Mouse (Mus musculus): Measurements from ENCODE around the gene Adgrb3. TPM values are rescaled to one million over a fixed set of nuclear protein-coding genes. Genes with fewer than 3 reads are reported as not detected.
"Not testable (repeated sequence)": the region's sequence is repeated elsewhere in the genome, so short reads cannot be mapped to it uniquely, and the experiment has no call there.

Gene Adgrb3
- total and polyA plus RNA-seq, 2 experiments from 2014 or later = 0.07 to 2.9 TPM

GRCm38 (mm10) chr1:25682118-25682517 is 147.4 kb downstream of the Adgrb3 start:
- no peaks in the 10 kb centered on the region for H3K36me3 ChIP-seq (replicated peaks; ENCODE audit: control insufficient read depth, insufficient read depth, low read length)
- 59% methylated on average over 3 of the region's 3 CpGs for WGBS
- ATAC-seq (ENCODE audit: insufficient read depth, low read depth) = no peak

DNA sequence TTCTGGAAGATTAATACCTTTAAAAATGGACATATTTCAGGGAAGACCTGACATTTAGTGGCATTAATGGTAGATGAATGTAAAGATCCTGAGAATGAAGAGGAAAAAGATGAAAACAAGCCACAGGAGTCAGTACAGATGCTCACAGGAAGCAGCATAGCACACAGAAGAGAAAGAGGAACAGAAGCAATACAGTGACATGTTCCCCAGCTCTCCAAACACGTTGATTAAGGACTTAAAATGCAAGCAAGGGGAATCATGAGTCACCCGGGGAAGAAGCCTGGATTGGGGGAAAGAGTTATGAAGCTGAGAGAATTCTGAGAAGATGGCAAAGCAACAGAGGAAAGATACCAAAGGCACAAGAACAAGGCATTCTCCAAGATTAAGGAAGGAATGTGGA is 149.9 kb downstream of the Adgrb3 start:
- Histone ChIP-seq H3K27me3 (ENCODE audit: control insufficient read depth, insufficient read depth, low read length) (no peaks in the 10 kb centered on the region), H3K27ac (ENCODE audit: low read depth) (no peak overlapping the region), H3K36me3 (replicated peaks; ENCODE audit: control insufficient read depth, insufficient read depth, low read length) (no peaks in the 10 kb centered on the region), H3K4me2 (ENCODE audit: low read depth, low read length) (no peak overlapping the region), H3K4me1 (ENCODE audit: control insufficient read depth, insufficient read depth) (no peaks in the 10 kb centered on the region), H3K9me3 (replicated peaks; ENCODE audit: control insufficient read depth, low read length) (no peaks in the 10 kb centered on the region), H3K9ac (replicated peaks; ENCODE audit: low read depth, low read length) (no peak overlapping the region), H3K4me3 (ENCODE audit: low read depth, low read length) (no peak overlapping the region)
- WGBS = 39% methylated on average over 2 of the region's 2 CpGs
- no peak for ATAC-seq (ENCODE audit: insufficient read depth, low read depth)
- TF ChIP-seq CTCF (IDR thresholded peaks at IDR 0.05; ENCODE audit: low read depth) (no peak), EP300 (IDR thresholded peaks at IDR 0.05; ENCODE audit: low read depth) (no peak)
- DNase-seq (ENCODE audit: low spot score) = no peak

More at GRCm38 (mm10) chr1:25682118-25682517, 147.4 kb downstream of the Adgrb3 start:
- Histone ChIP-seq H3K4me2 (ENCODE audit: low read depth, low read length) (no peak overlapping the region), H3K4me1 (ENCODE audit: control insufficient read depth, insufficient read depth) (no peaks in the 10 kb centered on the region), H3K27me3 (ENCODE audit: control insufficient read depth, insufficient read depth, low read length) (no peaks in the 10 kb centered on the region), H3K9me3 (replicated peaks; ENCODE audit: control insufficient read depth, low read length) (no peaks in the 10 kb centered on the region), H3K9ac (replicated peaks; ENCODE audit: low read depth, low read length) (no peak overlapping the region), H3K27ac (ENCODE audit: low read depth) (no peak overlapping the region), H3K4me3 (ENCODE audit: low read depth, low read length) (no peak overlapping the region)
- DNase-seq (ENCODE audit: low spot score) = no peak
- TF ChIP-seq CTCF (IDR thresholded peaks at IDR 0.05; ENCODE audit: low read depth) = no peak
- no peak for TF ChIP-seq EP300 (IDR thresholded peaks at IDR 0.05; ENCODE audit: low read depth)

GRCm38 (mm10) chr1:25652717-25653116 is 176.8 kb downstream of the Adgrb3 start:
- 93% methylated on average over 1 of the region's 1 CpGs for WGBS
- Histone ChIP-seq H3K27ac (ENCODE audit: low read depth) (no peak overlapping the region), H3K36me3 (replicated peaks; ENCODE audit: control insufficient read depth, insufficient read depth, low read length) (no peaks in the 10 kb centered on the region), H3K4me2 (ENCODE audit: low read depth, low read length) (no peak overlapping the region), H3K4me1 (ENCODE audit: control insufficient read depth, insufficient read depth) (no peaks in the 10 kb centered on the region), H3K9ac (replicated peaks; ENCODE audit: low read depth, low read length) (no peak overlapping the region), H3K4me3 (ENCODE audit: low read depth, low read length) (no peak overlapping the region), H3K9me3 (replicated peaks; ENCODE audit: control insufficient read depth, low read length) (no peaks in the 10 kb centered on the region), H3K27me3 (ENCODE audit: control insufficient read depth, insufficient read depth, low read length) (no peaks in the 10 kb centered on the region)
- TF ChIP-seq EP300 (IDR thresholded peaks at IDR 0.05; ENCODE audit: low read depth) (no peak), CTCF (IDR thresholded peaks at IDR 0.05; ENCODE audit: low read depth) (no peak)
- DNase-seq (ENCODE audit: low spot score) (no peak), ATAC-seq (ENCODE audit: insufficient read depth, low read depth) (no peak)

- WGBS = 73% methylated on average over 5 of the region's 5 CpGs
- Histone ChIP-seq H3K4me2 (ENCODE audit: low read depth, low read length) (no peak overlapping the region), H3K27me3 (ENCODE audit: control insufficient read depth, insufficient read depth, low read length) (no peaks in the 10 kb centered on the region), H3K9me3 (replicated peaks; ENCODE audit: control insufficient read depth, low read length) (no peaks in the 10 kb centered on the region), H3K4me1 (ENCODE audit: control insufficient read depth, insufficient read depth) (no peaks in the 10 kb centered on the region), H3K4me3 (ENCODE audit: low read depth, low read length) (no peak overlapping the region), H3K27ac (ENCODE audit: low read depth) (no peak overlapping the region), H3K36me3 (replicated peaks; ENCODE audit: control insufficient read depth, insufficient read depth, low read length) (no peaks in the 10 kb centered on the region), H3K9ac (replicated peaks; ENCODE audit: low read depth, low read length) (no peak overlapping the region)
- TF ChIP-seq CTCF (IDR thresholded peaks at IDR 0.05; ENCODE audit: low read depth) = no peak
- TF ChIP-seq EP300 (IDR thresholded peaks at IDR 0.05; ENCODE audit: low read depth) = no peak
- DNase-seq (ENCODE audit: low spot score) (no peak), ATAC-seq (ENCODE audit: insufficient read depth, low read depth) (no peak)
Measured at GRCm38 (mm10) chr1:25644256-25644655, 185.3 kb downstream of the Adgrb3 start.

- Histone ChIP-seq H3K9me3 (replicated peaks; ENCODE audit: control insufficient read depth, low read length) (no peaks in the 10 kb centered on the region), H3K9ac (replicated peaks; ENCODE audit: low read depth, low read length) (no peak overlapping the region), H3K36me3 (replicated peaks; ENCODE audit: control insufficient read depth, insufficient read depth, low read length) (no peaks in the 10 kb centered on the region), H3K4me3 (ENCODE audit: low read depth, low read length) (no peak overlapping the region), H3K27me3 (ENCODE audit: control insufficient read depth, insufficient read depth, low read length) (no peaks in the 10 kb centered on the region), H3K27ac (ENCODE audit: low read depth) (no peak overlapping the region), H3K4me2 (ENCODE audit: low read depth, low read length) (no peak overlapping the region), H3K4me1 (ENCODE audit: control insufficient read depth, insufficient read depth) (no peaks in the 10 kb centered on the region)
- ATAC-seq (ENCODE audit: insufficient read depth, low read depth) = no peak
- no peak for TF ChIP-seq EP300 (IDR thresholded peaks at IDR 0.05; ENCODE audit: low read depth)
- no peak for TF ChIP-seq CTCF (IDR thresholded peaks at IDR 0.05; ENCODE audit: low read depth)
- WGBS = 53% methylated on average over 4 of the region's 4 CpGs
- no peak for DNase-seq (ENCODE audit: low spot score)
Measured at GRCm38 (mm10) chr1:25621458-25621857, 208.0 kb downstream of the Adgrb3 start.

DNA sequence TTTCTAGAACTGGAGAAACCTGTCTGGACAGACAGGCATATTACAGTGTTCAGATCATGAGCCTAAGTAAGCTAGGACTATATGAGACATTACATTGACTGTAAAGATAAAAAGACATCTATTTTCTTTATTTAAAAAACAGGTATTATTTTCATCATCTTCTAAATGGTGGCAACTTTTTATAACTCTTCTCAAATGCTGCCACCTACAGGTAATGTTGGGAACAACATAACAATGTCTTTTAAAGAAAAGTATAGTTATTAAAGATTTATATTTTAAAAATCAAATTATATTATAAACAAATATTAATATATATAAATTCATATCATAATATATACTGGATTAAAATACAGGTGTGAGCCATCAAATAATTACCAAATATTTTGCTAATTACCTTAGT is 212.6 kb downstream of the Adgrb3 start:
- H3K9ac ChIP-seq (replicated peaks; ENCODE audit: low read depth, low read length) = no peak overlapping the region
- H3K9me3 ChIP-seq (replicated peaks; ENCODE audit: control insufficient read depth, low read length) = no peaks in the 10 kb centered on the region
- ATAC-seq (ENCODE audit: insufficient read depth, low read depth) = no peak
- no peak overlapping the region for H3K27ac ChIP-seq (ENCODE audit: low read depth)
- H3K4me3 ChIP-seq (ENCODE audit: low read depth, low read length) = no peak overlapping the region
- no peaks in the 10 kb centered on the region for H3K27me3 ChIP-seq (ENCODE audit: control insufficient read depth, insufficient read depth, low read length)
- TF ChIP-seq CTCF (IDR thresholded peaks at IDR 0.05; ENCODE audit: low read depth) (peak; percentile 33; the same call in 1 of the 2 replicates), EP300 (IDR thresholded peaks at IDR 0.05; ENCODE audit: low read depth) (no peak)
- no peaks in the 10 kb centered on the region for H3K4me1 ChIP-seq (ENCODE audit: control insufficient read depth, insufficient read depth)
- DNase-seq (ENCODE audit: low spot score) = no peak
- no peak overlapping the region for H3K4me2 ChIP-seq (ENCODE audit: low read depth, low read length)
- H3K36me3 ChIP-seq (replicated peaks; ENCODE audit: control insufficient read depth, insufficient read depth, low read length) = no peaks in the 10 kb centered on the region

GRCm38 (mm10) chr1:25610776-25611175 is 218.7 kb downstream of the Adgrb3 start:
- H3K4me1 ChIP-seq (ENCODE audit: control insufficient read depth, insufficient read depth); H3K36me3 ChIP-seq (replicated peaks; ENCODE audit: control insufficient read depth, insufficient read depth, low read length); DNase-seq (ENCODE audit: low spot score); H3K27ac ChIP-seq (ENCODE audit: low read depth); H3K27me3 ChIP-seq (ENCODE audit: control insufficient read depth, insufficient read depth, low read length); H3K9me3 ChIP-seq (replicated peaks; ENCODE audit: control insufficient read depth, low read length); H3K4me3 ChIP-seq (ENCODE audit: low read depth, low read length); H3K9ac ChIP-seq (replicated peaks; ENCODE audit: low read depth, low read length); H3K4me2 ChIP-seq (ENCODE audit: low read depth, low read length); ATAC-seq (ENCODE audit: insufficient read depth, low read depth): not testable (repeated sequence)

All from heart, postnatal 0 days (tissue).